Mouse (Mus musculus): ENCODE measurements around the gene Pde4d. TPM values are rescaled to one million over a fixed set of nuclear protein-coding genes. Genes with fewer than 3 reads are reported as not detected.
A peak's percentile ranks its signal among the peaks of the same experiment; 100 is the strongest.

The Pde4d gene
- polyA plus RNA-seq, 1 experiment from 2014 or later: 13.6 TPM

DNA sequence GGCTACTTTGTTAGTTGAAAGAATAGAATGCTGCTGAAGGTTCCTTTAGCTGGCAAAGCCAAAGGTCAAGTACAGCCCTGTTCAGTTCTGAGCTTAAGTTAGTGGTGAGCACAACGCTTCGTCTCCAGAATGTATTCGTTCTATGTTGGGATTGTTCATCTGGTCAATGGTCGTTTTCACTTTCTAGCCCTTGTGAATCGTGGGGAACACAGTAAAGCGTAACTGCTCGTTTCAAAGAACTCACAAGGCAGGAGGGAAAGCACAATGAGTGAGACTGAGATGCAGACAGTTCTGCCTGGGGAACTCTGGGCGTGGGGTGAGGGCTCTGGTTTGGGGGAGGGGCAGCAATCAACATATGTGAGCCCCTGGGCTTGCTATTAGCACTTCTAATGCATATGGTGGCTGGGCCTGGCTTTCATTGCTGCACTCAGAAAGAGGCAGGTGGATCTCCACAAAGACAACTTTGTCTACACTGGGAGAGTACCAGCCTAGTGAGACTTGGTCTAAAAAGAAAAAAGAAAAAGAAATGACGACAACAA, 1328.6 kb downstream of the Pde4d start:
- H3K4me1 ChIP-seq (ENCODE audit: control insufficient read depth, insufficient read depth, low read length): peaks cover 4% of the 10 kb centered on the region; the same call in 1 of the 2 replicates
- H3K27me3 ChIP-seq (replicated peaks; ENCODE audit: control insufficient read depth, insufficient read depth, low read length): no peaks in the 10 kb centered on the region
- no peak overlapping the region for H3K4me2 ChIP-seq (ENCODE audit: low read depth, low read length)
- ATAC-seq (ENCODE audit: low read depth) (no peak), DNase-seq (ENCODE audit: low spot score) (no peak)
- no peaks in the 10 kb centered on the region for H3K9me3 ChIP-seq (ENCODE audit: control insufficient read depth, low read length)
- H3K4me3 ChIP-seq (ENCODE audit: low read depth, low read length): no peak overlapping the region
- H3K27ac ChIP-seq (replicated peaks; ENCODE audit: low read depth, low read length): no peak overlapping the region
- WGBS: 42% methylated on average over 9 of the region's 9 CpGs
- H3K9ac ChIP-seq (ENCODE audit: low read depth, low read length): no peak overlapping the region
- no peaks in the 10 kb centered on the region for H3K36me3 ChIP-seq (ENCODE audit: control insufficient read depth, insufficient read depth, low read length)

DNA sequence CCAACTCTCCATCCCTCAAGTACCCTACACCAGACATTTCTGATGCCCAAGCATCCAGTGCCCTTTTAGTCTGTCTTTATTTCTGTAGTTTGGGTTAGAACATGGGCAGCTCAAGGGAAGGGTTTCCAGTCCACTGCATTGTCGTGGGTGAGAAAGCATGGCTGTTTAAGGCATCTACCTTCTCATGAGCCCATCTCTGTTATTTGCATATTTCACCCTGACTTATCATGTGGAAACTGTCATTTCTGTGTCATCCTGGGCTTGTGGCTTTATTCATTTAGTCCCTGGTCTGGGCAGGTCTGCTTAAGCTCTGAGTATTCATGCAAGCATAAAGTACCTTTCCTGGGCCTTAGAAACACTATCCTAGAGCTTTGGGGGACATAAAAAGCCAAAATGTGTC, 1331.7 kb downstream of the Pde4d start:
- WGBS: 83% methylated on average over 1 of the region's 1 CpGs
- H3K4me3 ChIP-seq (ENCODE audit: low read depth, low read length): no peak overlapping the region

DNA sequence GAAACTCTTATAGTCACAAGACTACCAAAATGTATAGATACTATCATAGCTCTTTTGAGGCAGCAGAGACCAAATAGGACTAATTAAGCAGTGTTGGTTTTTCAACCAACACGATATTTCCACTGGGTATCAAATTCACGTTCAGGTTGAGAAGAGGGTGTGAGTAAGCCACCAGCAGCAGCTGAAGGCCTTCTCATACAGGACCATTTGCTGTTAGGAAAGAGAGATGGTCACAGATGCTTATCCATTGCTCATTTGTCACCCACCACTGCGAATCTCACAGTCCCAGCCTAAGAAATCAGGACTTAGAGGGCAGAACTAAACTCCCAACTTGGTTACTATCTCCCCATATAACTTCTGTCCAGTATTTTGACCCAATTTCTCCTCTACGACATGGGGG, 1338.9 kb downstream of the Pde4d start:
- ATAC-seq (ENCODE audit: low read depth) (no peak), DNase-seq (ENCODE audit: low spot score) (no peak)
- H3K36me3 ChIP-seq (ENCODE audit: control insufficient read depth, insufficient read depth, low read length): no peaks in the 10 kb centered on the region
- H3K27ac ChIP-seq (replicated peaks; ENCODE audit: low read depth, low read length): no peak overlapping the region
- H3K27me3 ChIP-seq (replicated peaks; ENCODE audit: control insufficient read depth, insufficient read depth, low read length): no peaks in the 10 kb centered on the region
- H3K9ac ChIP-seq (ENCODE audit: low read depth, low read length): no peak overlapping the region
- H3K4me3 ChIP-seq (ENCODE audit: low read depth, low read length): no peak overlapping the region
- H3K4me2 ChIP-seq (ENCODE audit: low read depth, low read length): no peak overlapping the region
- WGBS: 75% methylated on average over 4 of the region's 4 CpGs
- no peaks in the 10 kb centered on the region for H3K9me3 ChIP-seq (ENCODE audit: control insufficient read depth, low read length)
- peaks cover 5% of the 10 kb centered on the region; the same call in 1 of the 2 replicates for H3K4me1 ChIP-seq (ENCODE audit: control insufficient read depth, insufficient read depth, low read length)

More for the DNA sequence above, 1331.7 kb downstream of the Pde4d start:
- Histone ChIP-seq H3K27ac (replicated peaks; ENCODE audit: low read depth, low read length) (no peak overlapping the region), H3K27me3 (replicated peaks; ENCODE audit: control insufficient read depth, insufficient read depth, low read length) (no peaks in the 10 kb centered on the region), H3K9me3 (ENCODE audit: control insufficient read depth, low read length) (no peaks in the 10 kb centered on the region), H3K9ac (ENCODE audit: low read depth, low read length) (no peak overlapping the region), H3K36me3 (ENCODE audit: control insufficient read depth, insufficient read depth, low read length) (no peaks in the 10 kb centered on the region), H3K4me2 (ENCODE audit: low read depth, low read length) (no peak overlapping the region), H3K4me1 (ENCODE audit: control insufficient read depth, insufficient read depth, low read length) (no peaks in the 10 kb centered on the region)
- ATAC-seq (ENCODE audit: low read depth) (no peak), DNase-seq (ENCODE audit: low spot score) (no peak)

DNA sequence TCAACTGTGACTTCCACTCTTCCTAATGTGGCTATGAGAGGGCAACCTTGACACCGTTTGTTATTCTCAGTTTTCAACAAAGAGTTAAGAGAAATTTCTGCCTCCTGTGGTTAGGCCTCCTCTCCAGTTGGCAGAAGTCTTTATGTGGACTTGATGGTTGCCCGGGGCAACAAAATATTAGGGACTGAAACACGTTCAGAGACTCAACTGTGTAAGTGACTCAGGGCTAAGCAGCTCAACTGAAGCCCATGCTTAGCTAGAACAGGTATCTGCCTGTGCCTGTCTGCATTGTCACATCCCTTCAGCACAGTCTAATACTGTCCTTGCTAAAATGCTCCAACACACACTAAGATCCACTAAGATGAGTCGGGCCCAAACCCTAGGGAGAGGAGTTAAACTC, 1339.4 kb downstream of the Pde4d start:
- H3K36me3 ChIP-seq (ENCODE audit: control insufficient read depth, insufficient read depth, low read length): no peaks in the 10 kb centered on the region
- ATAC-seq (ENCODE audit: low read depth): no peak
- no peak overlapping the region for H3K9ac ChIP-seq (ENCODE audit: low read depth, low read length)
- no peaks in the 10 kb centered on the region for H3K27me3 ChIP-seq (replicated peaks; ENCODE audit: control insufficient read depth, insufficient read depth, low read length)
- H3K27ac ChIP-seq (replicated peaks; ENCODE audit: low read depth, low read length): no peak overlapping the region
- H3K4me2 ChIP-seq (ENCODE audit: low read depth, low read length): no peak overlapping the region
- no peaks in the 10 kb centered on the region for H3K9me3 ChIP-seq (ENCODE audit: control insufficient read depth, low read length)
- peak; percentile 42 for DNase-seq (ENCODE audit: low spot score)
- 68% methylated on average over 4 of the region's 4 CpGs for WGBS
- H3K4me1 ChIP-seq (ENCODE audit: control insufficient read depth, insufficient read depth, low read length): peaks cover 5% of the 10 kb centered on the region; the same call in 1 of the 2 replicates
- H3K4me3 ChIP-seq (ENCODE audit: low read depth, low read length): no peak overlapping the region

DNA sequence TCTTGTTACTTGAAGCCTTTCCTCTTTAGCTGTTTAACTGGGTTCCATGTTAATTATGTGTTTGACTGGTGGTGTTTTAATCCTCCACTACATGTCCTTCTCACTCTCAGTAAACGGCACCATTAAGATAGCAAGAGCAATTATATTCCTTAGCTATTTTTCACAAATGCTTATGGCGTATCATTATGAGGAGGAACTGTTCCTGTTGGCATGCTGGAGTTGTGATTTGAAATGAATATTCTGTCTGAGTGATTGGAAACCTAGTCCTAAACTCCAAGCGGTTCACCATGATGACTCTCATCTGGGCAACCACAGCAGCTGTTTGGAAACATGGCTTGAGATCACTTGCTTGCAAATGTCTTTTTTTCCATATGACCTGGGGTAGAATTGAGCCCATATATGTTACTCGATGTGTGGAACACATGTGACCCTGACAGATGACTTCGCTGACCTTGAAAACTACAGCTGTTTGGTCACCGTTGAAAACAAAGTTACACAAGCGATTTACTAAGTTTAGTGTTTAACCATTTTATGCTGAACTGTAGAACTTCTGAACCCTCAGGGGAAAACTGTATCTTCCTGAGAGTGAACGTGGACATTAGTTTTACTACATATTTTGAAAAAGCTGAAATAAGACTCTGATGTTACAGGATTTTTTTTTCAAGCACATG, 1340.4 kb downstream of the Pde4d start:
- no peak overlapping the region for H3K9ac ChIP-seq (ENCODE audit: low read depth, low read length)
- H3K36me3 ChIP-seq (ENCODE audit: control insufficient read depth, insufficient read depth, low read length): no peaks in the 10 kb centered on the region
- WGBS: 58% methylated on average over 8 of the region's 8 CpGs
- no peaks in the 10 kb centered on the region for H3K27me3 ChIP-seq (replicated peaks; ENCODE audit: control insufficient read depth, insufficient read depth, low read length)
- peaks cover 5% of the 10 kb centered on the region; the same call in 1 of the 2 replicates for H3K4me1 ChIP-seq (ENCODE audit: control insufficient read depth, insufficient read depth, low read length)
- no peak for ATAC-seq (ENCODE audit: low read depth)
- no peak overlapping the region for H3K4me3 ChIP-seq (ENCODE audit: low read depth, low read length)
- no peaks in the 10 kb centered on the region for H3K9me3 ChIP-seq (ENCODE audit: control insufficient read depth, low read length)
- no peak overlapping the region for H3K27ac ChIP-seq (replicated peaks; ENCODE audit: low read depth, low read length)
- DNase-seq (ENCODE audit: low spot score): peak; percentile 41
- no peak overlapping the region for H3K4me2 ChIP-seq (ENCODE audit: low read depth, low read length)

DNA sequence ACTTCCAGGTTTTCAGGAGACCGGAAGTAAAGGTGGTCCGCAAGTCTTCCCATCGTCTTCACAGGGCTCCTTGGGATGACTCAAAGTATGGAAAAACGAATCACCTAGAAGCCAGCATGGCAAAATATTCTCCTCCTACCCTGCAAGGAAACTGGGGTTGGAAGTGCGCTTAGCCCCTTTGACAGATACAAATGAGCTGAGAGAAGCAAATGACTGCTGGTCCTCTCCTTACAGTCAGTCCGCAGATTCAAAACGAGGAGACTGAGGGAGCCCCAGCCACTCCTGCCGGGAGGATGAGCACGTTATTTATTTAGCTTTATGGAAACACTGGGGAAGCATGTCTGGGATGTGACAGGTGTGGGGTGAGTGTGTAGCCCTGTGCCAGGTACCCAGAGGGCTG, 1344.2 kb downstream of the Pde4d start:
- H3K9ac ChIP-seq (ENCODE audit: low read depth, low read length): no peak overlapping the region
- DNase-seq (ENCODE audit: low spot score) (no peak), ATAC-seq (ENCODE audit: low read depth) (no peak)
- H3K4me1 ChIP-seq (ENCODE audit: control insufficient read depth, insufficient read depth, low read length): peaks cover 5% of the 10 kb centered on the region; the same call in 1 of the 2 replicates
- no peaks in the 10 kb centered on the region for H3K36me3 ChIP-seq (ENCODE audit: control insufficient read depth, insufficient read depth, low read length)
- H3K27me3 ChIP-seq (replicated peaks; ENCODE audit: control insufficient read depth, insufficient read depth, low read length): no peaks in the 10 kb centered on the region
- no peak overlapping the region for H3K4me3 ChIP-seq (ENCODE audit: low read depth, low read length)
- H3K4me2 ChIP-seq (ENCODE audit: low read depth, low read length): no peak overlapping the region
- WGBS: 71% methylated on average over 9 of the region's 9 CpGs
- H3K9me3 ChIP-seq (ENCODE audit: control insufficient read depth, low read length): no peaks in the 10 kb centered on the region
- no peak overlapping the region for H3K27ac ChIP-seq (replicated peaks; ENCODE audit: low read depth, low read length)

DNA sequence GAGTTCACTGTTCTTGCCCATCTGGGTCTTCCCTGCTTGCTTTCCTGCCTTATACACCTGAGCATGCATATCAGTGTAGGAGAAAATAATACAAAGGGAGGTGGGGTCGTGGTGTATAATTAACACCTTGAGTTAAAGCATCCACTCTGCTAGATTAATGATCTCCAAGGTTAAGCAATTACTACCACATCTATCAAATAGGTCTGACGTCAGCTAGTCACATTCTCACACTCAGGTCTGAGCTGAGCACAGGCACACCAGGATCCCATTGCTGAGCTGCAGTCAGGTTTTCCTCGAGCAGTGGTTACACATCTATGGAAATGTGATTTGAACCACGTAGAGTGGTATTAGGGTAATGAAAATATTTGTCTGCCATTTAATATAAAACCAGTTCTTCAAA, 1348.9 kb downstream of the Pde4d start:
- Histone ChIP-seq H3K4me2 (ENCODE audit: low read depth, low read length) (no peak overlapping the region), H3K27ac (replicated peaks; ENCODE audit: low read depth, low read length) (no peak overlapping the region), H3K27me3 (replicated peaks; ENCODE audit: control insufficient read depth, insufficient read depth, low read length) (no peaks in the 10 kb centered on the region), H3K4me3 (ENCODE audit: low read depth, low read length) (no peak overlapping the region), H3K4me1 (ENCODE audit: control insufficient read depth, insufficient read depth, low read length) (0 out of 2 replicates have a peak, but pooled peaks cover 2% of the 10 kb centered on the region), H3K9ac (ENCODE audit: low read depth, low read length) (no peak overlapping the region), H3K36me3 (ENCODE audit: control insufficient read depth, insufficient read depth, low read length) (no peaks in the 10 kb centered on the region), H3K9me3 (ENCODE audit: control insufficient read depth, low read length) (no peaks in the 10 kb centered on the region)
- DNase-seq (ENCODE audit: low spot score) (no peak), ATAC-seq (ENCODE audit: low read depth) (no peak)
- WGBS: 68% methylated on average over 4 of the region's 4 CpGs

DNA sequence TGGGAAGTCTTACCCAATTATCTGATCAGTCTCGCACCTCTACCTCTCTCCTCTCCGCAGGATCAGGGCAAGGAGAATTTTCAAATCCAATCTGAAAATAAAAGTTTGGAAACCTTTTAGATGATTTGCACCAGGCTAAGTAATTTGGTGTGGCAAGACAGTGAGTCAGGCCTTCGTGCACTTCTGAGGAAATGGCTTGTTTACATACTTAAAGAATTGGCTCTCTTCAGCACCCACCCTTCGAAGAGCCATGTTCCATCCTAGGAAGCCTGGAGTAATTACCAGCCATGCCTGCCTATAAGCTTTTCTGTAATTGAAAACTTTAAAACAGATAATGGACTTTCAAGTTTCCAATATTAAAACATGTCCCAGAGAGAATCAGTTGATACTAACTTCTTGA, 1352.5 kb downstream of the Pde4d start:
- ATAC-seq (ENCODE audit: low read depth) (no peak), DNase-seq (ENCODE audit: low spot score) (no peak)
- Histone ChIP-seq H3K36me3 (ENCODE audit: control insufficient read depth, insufficient read depth, low read length) (no peaks in the 10 kb centered on the region), H3K9me3 (ENCODE audit: control insufficient read depth, low read length) (no peaks in the 10 kb centered on the region), H3K4me1 (ENCODE audit: control insufficient read depth, insufficient read depth, low read length) (0 out of 2 replicates have a peak, but pooled peaks cover 2% of the 10 kb centered on the region), H3K27ac (replicated peaks; ENCODE audit: low read depth, low read length) (no peak overlapping the region), H3K9ac (ENCODE audit: low read depth, low read length) (no peak overlapping the region), H3K4me3 (ENCODE audit: low read depth, low read length) (no peak overlapping the region), H3K4me2 (ENCODE audit: low read depth, low read length) (no peak overlapping the region), H3K27me3 (replicated peaks; ENCODE audit: control insufficient read depth, insufficient read depth, low read length) (no peaks in the 10 kb centered on the region)
- WGBS: 47% methylated on average over 4 of the region's 4 CpGs

Measured in embryonic facial prominence, embryonic 14.5 days (tissue).